Mouse (Mus musculus) granulocyte monocyte progenitor cell, adult 5-6 weeks (primary cell): ENCODE measurements at regions not wholly inside any gene's neighbourhood (a gene's known extent, or its start where the extent isn't known, plus 50 kb on each side); places are given as distances from the start of the nearest gene placed in this dataset.
"Not testable (repeated sequence)": the region's sequence is repeated elsewhere in the genome, so short reads cannot be mapped to it uniquely, and the experiment has no call there.

Experiments used
- ATAC-seq: replicated peaks from 2 replicates; pipeline ENCODE4 v1.8.0; 2016; ENCODE audit warnings: mild to moderate bottlenecking, moderate TSS enrichment, inconsistent platforms; ENCODE audit not compliant: poor library complexity, severe bottlenecking

- ATAC-seq: no peak
Observed at GRCm38 (mm10) chr4:67141896-67142295, 314.5 kb downstream of the Tlr4 start.

DNA sequence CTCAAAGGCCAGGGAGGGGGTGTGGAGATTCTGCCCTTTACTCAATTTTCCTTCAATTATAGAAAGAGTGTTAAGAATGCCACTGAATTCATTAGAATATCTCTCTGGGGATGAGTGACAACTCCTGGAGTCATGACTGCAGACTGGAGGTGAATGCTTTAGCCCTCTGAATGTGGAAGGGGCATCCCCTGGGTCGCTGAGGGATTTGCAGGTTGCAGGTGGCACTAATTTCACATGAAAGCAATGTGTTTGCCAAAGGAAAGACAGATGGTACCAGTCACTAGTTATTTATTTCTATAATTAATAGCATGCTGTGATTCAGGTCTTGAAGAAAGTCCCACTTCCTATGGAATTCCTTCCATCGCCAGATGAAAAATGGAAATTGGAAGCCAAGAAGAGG lies 321.1 kb downstream of the Tlr4 start:
- no peak for ATAC-seq

GRCm38 (mm10) chr4:67162673-67163072 lies 335.3 kb downstream of the Tlr4 start:
- ATAC-seq: no peak

- ATAC-seq: no peak
Observed at GRCm38 (mm10) chr4:67167720-67168119, 340.3 kb downstream of the Tlr4 start.

DNA sequence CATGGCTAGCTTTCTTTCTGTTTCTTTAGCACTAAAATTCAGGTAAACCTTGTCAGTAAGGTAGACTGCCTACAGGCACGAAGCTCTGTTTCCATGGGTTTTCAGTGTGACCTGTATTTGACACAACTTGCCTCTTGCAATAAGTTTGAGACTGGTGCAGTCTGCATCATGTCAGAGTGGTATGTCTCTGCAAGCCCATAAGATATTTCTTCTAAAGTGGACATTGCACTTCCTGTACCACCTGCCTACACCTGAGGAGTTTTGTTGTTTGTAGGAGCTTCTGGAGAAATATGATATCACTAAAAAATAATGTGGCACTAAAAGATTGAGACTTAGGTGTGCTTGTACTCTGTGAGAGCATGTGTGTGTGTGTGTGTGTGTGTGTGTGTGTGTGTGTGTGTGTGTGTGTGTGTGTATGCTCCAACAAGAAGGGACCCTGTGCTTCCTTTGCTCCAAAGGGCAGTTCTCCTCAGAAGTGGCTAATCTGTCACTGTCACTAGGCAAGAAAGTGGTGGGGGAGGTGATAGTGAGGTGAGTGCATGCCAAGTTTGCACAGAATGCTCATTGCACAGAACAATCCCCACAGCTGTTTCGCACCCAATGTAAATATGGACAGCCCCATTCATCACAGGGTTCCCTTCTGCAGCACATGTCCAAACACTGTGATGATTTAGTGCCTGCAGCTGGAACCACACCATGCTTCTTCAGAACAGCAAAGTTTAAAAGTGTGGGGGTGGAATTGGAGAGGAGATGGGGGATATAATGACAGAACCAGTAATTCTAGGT lies 360.5 kb downstream of the Tlr4 start:
- no peak for ATAC-seq

DNA sequence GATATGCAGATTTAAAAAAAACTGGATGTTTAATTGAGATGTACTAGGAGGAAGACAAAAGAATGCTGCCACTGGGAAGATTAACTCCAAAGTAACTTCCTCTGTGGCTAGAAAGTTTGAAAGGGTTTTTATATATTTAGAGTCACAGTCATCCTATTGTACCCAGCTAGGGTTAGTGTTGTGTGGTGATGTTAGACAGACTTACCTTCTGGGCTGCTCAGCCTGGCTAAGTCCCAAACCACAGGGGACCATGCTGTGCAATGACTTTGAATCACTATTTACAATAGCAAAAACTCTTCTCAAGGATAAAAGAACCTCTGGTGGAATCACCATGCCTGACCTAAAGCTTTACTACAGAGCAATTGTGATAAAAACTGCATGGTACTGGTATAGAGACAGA lies 363.2 kb downstream of the Tlr4 start:
- no peak for ATAC-seq

DNA sequence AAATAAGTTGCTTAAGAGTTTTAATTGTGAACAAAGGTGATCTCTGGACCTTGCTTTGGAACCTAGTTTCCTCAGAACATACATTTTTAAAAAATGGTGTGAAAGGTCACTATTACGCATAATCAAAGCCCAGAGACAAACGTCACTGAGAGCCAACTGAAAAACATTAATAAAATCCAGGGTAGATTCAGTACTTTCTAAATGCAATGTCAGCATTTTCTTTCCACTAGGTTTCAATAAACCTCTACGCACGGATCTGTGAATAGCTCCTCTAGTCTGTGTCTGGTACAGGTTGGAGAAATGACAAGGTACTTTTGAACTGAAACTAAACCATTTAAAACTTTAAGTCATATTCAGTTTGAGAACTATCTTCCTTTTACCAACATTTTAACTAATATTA lies 367.0 kb downstream of the Tlr4 start:
- ATAC-seq: no peak

GRCm38 (mm10) chr4:67196907-67197306 lies 369.5 kb downstream of the Tlr4 start:
- no peak; the same call in 1 of the 2 replicates for ATAC-seq

- ATAC-seq: not testable (repeated sequence)
Observed at GRCm38 (mm10) chr4:67208406-67208805, 381.0 kb downstream of the Tlr4 start.

- no peak for ATAC-seq
Observed at GRCm38 (mm10) chr4:67213363-67213762, 386.0 kb downstream of the Tlr4 start.

DNA sequence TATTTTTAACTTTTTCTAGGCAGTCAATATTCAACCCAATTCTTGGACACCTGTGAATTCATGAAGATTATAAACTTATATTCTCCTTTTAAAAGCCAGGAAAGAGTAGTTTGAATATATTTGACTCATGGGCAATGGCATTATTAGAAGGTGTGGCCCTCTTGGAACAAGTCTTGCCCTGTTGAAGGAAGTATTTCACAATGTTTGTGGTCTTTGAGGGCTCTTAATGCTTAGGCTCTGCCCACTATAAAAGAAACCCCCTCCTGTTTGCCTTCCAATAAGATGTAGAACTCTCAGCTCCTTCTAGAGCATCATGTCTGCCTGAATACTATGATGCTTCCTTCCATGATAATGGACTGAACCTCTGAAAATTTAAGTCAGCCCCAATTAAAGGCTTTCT lies 397.1 kb downstream of the Tlr4 start:
- peak; percentile 67 for ATAC-seq

DNA sequence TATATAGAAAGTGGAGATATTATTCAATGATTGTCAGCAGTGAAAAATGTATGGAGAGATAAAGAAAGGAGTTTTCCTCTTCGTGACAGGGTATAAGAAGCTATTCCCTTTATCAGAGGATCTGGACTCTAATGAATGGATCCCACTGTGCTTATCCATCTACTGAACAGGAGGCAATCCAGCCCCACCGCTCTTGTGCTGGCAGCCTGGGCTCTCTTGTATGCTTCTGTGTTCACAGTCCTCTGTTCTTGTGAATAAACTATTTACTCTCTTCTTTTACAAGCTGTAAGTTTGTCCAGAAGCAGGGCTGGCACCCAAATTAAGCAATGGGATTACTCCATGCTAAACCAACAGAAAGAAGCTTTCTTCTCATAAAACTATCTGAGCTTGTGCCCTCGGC lies 401.8 kb downstream of the Tlr4 start:
- ATAC-seq: no peak

GRCm38 (mm10) chr4:67273553-67273952 lies 446.2 kb downstream of the Tlr4 start:
- ATAC-seq: no peak

GRCm38 (mm10) chr4:67301020-67301419 lies 473.6 kb downstream of the Tlr4 start:
- no peak for ATAC-seq

DNA sequence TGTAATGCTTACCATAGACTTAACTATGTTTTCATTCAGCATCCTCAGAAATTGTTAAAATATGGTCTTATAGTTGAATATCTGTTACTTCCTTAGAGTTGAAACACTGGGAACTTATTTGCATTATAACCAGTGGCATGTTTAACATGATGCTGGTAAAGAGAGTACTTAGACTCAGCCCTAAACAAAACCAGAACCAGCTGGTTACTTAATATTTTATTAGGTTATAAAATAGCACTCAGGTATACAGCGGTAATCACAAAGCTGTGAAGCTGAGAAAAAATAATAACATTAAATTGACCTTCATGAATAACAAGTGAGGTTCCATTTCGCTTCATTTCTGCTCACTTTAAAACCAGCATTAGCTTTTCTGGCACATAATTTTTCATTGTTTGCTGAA lies 474.4 kb downstream of the Tlr4 start:
- ATAC-seq: no peak

- ATAC-seq: not testable (repeated sequence)
Observed at GRCm38 (mm10) chr4:67320098-67320497, 492.7 kb downstream of the Tlr4 start.
